Mouse (Mus musculus) adrenal gland, adult 18-20 months (tissue): ENCODE data around the gene Vps9d1. TPM values are rescaled to one million over a fixed set of nuclear protein-coding genes. Genes with fewer than 3 reads are reported as not detected.
"Not testable (repeated sequence)": the region's sequence is repeated elsewhere in the genome, so short reads cannot be mapped to it uniquely, and the experiment has no call there.

Experiments
- DNase-seq, 2 experiments: peaks; one replicate each; pipeline ENCODE4 v3.0.0; 2021 to 2022; ENCODE audit warnings: low spot score in 2 of 2
- total RNA-seq, 2 experiments: library from RNA; stranded (reverse); gene quantifications; 1 replicate in 1 of 2; 2 replicates in 1 of 2; pipeline ENCODE4 v1.2.3; 2021

Gene Vps9d1
- total RNA-seq, 2 experiments from 2014 or later: 20.3 to 24.0 TPM

- DNase-seq: no peak
Observed at GRCm38 (mm10) chr8:123220917-123221316, 33.2 kb downstream of the Vps9d1 start.

- DNase-seq: no peak
Observed at GRCm38 (mm10) chr8:123215430-123215829, 38.7 kb downstream of the Vps9d1 start.

GRCm38 (mm10) chr8:123213118-123213772 lies 40.9 kb downstream of the Vps9d1 start:
- DNase-seq: no peak

GRCm38 (mm10) chr8:123212321-123213117 lies 41.6 kb downstream of the Vps9d1 start, which contains the start of the genes Chmp1a and Spata33:
Gene Chmp1a, minus strand, starts transcription at chr8:123212763.
Gene Spata33, plus strand, starts transcription at chr8:123212832.
- DNase-seq: peak; percentile 85 to 89

- DNase-seq: no peak
Observed at GRCm38 (mm10) chr8:123211876-123212275, 42.3 kb downstream of the Vps9d1 start.

- DNase-seq: no peak
Observed at GRCm38 (mm10) chr8:123203571-123203970, 50.6 kb downstream of the Vps9d1 start.

- peak; percentile 76 for DNase-seq
Observed at GRCm38 (mm10) chr8:123202288-123202687, 51.9 kb downstream of the Vps9d1 start.

- DNase-seq: no peak
Observed at GRCm38 (mm10) chr8:123199864-123200263, 54.3 kb downstream of the Vps9d1 start.

GRCm38 (mm10) chr8:123197016-123197415 lies 57.1 kb downstream of the Vps9d1 start:
- not testable (repeated sequence) for DNase-seq

- DNase-seq: no peak
Observed at GRCm38 (mm10) chr8:123193771-123194170, 60.4 kb downstream of the Vps9d1 start.

Other genes with a start within 250 kb of the Vps9d1 start
- gene Ankrd11, start 212.1 kb downstream of the Vps9d1 start, total RNA-seq: 10 to 100 TPM; 69.1 to 93.7 TPM
- 10 to 100 TPM; 86.9 to 88.3 TPM for gene Spg7, start 191.4 kb downstream of the Vps9d1 start, total RNA-seq
- 100 to 1,000 TPM; 629 to 647 TPM for gene Rpl13, start 152.0 kb downstream of the Vps9d1 start, total RNA-seq
- gene Cpne7, start 137.0 kb downstream of the Vps9d1 start, total RNA-seq: 1 to 10 TPM; 4.7 to 6.6 TPM
- 10 to 100 TPM in 1 of 2 experiments, 1 to 10 TPM in 1; 9.2 to 12.2 TPM for gene Sult5a1, start 96.0 kb downstream of the Vps9d1 start, total RNA-seq
- 10 to 100 TPM; 45.0 to 48.5 TPM for gene Dpep1, start 68.1 kb downstream of the Vps9d1 start, total RNA-seq
- gene Chmp1a, start 41.6 kb downstream of the Vps9d1 start, total RNA-seq: 10 to 100 TPM; 79.3 to 86.2 TPM
- 1 to 10 TPM; 3.4 to 3.6 TPM for gene Spata33, start 41.5 kb downstream of the Vps9d1 start, total RNA-seq
- 10 to 100 TPM; 49.6 to 62.2 TPM for gene Cdk10, start 29.5 kb downstream of the Vps9d1 start, total RNA-seq
- gene Spata2l, start 18.1 kb downstream of the Vps9d1 start, total RNA-seq: 10 to 100 TPM; 10.5 to 14.2 TPM
- gene Zfp276, start 153 bp downstream of the Vps9d1 start, total RNA-seq: 10 to 100 TPM; 21.6 to 23.5 TPM
- gene Fanca, start 64.2 kb upstream of the Vps9d1 start, total RNA-seq: 1 to 10 TPM; 1.2 to 4.2 TPM
- gene Spire2, start 78.4 kb upstream of the Vps9d1 start, total RNA-seq: 1 to 10 TPM; 1.7 to 3.1 TPM
- 100 to 1,000 TPM; 218 to 255 TPM for gene Tcf25, start 119.4 kb upstream of the Vps9d1 start, total RNA-seq
- not detected for gene Mc1r, start 152.8 kb upstream of the Vps9d1 start, total RNA-seq
- 1 to 10 TPM; 2.0 to 8.2 TPM for gene Tubb3, start 157.1 kb upstream of the Vps9d1 start, total RNA-seq
- gene Def8, start 169.2 kb upstream of the Vps9d1 start, total RNA-seq: 10 to 100 TPM; 22.9 to 24.4 TPM
- gene Afg3l1, start 223.6 kb upstream of the Vps9d1 start, total RNA-seq: 10 to 100 TPM; 62.6 to 71.1 TPM